Mouse (Mus musculus) embryo, embryonic 10 days (tissue): ENCODE measurements around the gene Kncn.

Experiments used
- DNase-seq: peaks from one replicate; pipeline ENCODE4 v3.0.0-alpha.2; 2015; ENCODE audit warnings: low spot score

Kncn gene

DNA sequence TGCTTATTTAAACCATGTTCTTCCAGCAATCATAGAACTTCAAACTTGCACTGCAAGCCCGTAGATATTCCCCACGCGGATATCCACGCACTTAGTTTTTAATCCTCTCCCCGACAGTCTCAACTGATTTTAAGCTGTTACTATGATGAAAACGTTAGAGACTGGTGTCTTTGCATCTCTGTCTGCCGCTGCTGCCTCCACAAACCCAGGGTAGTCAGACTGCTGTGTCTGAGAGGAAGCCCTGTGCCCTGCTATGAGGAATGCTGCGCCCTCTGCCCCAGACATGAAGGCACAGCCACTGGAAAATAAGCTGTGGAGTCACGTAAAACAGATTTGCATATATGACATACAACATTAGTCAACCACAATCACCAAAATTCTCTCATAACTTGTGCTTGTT lies 5.4 kb upstream of the Kncn start:
- DNase-seq, result no peak

DNA sequence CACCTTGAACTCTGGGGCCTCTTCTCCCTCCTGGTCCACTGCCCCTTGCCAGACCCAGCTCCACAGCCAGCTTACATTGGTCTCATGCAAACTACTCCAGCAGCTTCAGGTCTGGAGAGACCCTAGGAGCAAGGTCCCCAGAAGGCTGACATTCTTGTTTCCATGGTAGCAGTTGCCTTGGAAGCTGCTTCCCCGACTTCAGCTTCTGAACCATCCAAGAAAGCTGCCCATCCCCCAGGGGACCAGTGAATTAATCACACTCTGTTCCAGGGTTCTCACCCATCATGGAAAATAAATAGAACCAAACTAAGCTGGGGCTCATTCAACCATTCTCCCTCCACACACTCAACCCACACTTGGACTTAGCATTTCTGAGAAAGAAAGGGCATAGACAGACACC lies 3.0 kb upstream of the Kncn start:
- peak; percentile 81 for DNase-seq

DNA sequence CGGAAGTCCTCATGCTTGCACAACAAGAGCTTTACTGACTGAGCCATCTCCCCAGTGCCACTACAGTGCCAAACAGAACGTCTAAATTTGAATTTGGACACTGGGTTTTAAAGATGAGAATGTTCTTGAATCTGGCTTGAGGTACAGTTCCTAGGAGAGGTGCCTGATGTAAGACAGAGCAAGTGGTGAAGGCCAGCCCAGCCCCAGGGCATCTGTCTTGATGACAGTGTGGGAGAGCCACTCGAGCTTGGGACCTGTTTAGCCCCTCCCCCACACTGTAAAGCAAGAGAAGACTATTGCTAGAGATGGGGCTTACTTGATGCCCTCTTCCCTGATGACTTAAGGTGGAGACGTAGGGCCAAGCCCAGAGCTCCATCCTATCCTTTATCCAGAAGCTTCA lies 2.0 kb upstream of the Kncn start:
- no peak for DNase-seq

DNA sequence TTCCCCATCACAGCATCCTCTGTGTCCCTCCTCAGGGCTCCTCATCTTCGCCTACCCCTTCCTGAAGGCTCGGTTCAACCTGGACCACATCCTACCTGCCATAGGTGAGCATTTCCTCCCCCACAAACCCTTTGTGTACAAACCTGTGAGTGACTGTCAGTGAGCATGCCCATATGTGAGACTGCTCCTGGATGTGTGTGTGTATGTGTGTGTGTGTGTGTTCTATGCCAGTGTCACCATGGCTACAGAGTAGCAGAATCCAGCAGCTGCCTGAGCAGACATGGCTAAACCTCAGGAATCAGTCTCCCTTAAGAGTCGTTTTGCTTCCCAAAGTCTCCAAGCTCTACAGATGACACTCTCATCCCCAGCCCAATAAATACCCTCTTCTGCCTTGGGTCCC lies 1.6 kb downstream of the Kncn start:
- DNase-seq, result no peak

DNA sequence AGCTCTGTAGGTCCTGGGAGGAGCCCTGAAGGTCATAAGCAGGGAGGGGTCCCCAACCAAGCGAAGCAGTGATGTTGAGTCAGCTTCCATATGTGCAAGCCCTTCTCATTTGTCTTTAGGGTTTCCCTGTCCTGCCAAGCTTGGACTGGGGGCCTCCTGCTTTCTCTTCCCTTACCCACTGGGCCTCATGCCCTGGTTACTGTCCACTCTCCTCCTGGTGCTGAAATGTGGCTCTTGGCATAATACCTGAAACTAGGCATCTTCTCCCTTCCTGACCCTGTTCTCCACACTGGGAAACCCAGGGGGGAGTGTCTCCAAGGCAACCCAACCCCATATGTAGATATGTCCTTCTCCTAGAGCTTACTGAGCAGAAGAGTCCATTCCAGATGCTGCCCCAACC lies 2.7 kb downstream of the Kncn start:
- peak; percentile 53 for DNase-seq

DNA sequence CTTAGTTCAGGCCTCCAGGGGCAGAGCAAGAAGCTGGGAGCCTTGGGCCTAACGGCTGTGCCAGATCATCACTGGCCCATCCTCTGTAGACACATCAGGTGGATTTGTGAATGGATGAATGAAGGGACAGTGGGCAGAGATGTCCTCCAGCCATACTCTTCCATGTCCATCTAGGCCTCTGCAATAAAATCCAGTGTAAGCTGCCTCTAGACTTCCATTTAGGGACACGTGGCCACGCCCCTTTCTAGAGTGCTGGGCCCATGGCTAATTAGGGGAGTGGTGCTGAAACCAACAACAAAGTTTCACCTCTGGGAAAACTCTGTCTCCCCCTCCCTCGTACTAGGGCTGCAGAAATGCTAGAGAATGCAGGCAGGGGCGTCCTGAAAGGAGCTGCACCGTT lies 5.9 kb downstream of the Kncn start:
- DNase-seq, result peak; percentile 58

DNA sequence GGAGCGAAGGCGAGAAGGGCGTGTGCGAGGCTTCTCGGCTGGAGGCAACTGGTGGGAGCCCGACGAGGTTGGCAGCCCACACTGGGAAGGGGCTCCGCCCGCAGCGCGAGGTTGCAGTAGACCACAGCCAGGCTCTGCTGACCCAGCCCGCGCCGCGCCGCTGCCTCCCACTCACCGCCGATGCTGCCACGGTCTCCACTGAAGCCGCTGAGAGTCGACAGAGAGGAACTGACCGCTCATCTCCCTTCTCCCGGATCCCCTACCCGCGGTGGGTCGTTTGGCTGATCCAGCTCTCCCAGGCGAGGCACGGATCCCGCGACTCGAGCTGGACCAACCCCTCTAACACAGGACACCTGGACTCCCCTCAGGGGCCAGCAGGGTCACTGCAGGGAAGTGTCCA lies 6.4 kb downstream of the Kncn start, which contains the start of gene 6430628N08Rik:
6430628N08Rik (plus strand) TSS at position 113 of the 400 bp plus-strand sequence.
- DNase-seq, result peak; percentile 51

DNA sequence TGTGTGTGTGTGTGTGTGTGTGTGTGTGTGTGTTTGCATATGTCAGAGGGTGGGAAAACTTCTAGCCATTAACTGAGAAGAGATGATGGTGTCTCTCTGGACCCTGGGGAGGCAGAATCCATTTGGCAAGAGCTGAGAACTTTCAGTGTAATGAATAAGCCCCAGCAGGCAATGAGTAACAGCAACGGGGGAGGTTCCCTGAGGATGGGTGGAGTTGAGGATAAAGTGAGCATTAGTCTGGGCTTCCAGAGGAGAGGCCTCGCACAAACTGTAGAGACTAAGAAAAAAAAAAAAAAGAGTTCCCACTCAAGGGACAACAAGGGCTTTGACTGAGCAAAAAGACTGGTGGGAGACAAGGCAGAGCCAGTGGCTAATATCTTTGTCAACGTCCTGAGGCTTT lies 10.1 kb downstream of the Kncn start:
- DNase-seq, result no peak

DNA sequence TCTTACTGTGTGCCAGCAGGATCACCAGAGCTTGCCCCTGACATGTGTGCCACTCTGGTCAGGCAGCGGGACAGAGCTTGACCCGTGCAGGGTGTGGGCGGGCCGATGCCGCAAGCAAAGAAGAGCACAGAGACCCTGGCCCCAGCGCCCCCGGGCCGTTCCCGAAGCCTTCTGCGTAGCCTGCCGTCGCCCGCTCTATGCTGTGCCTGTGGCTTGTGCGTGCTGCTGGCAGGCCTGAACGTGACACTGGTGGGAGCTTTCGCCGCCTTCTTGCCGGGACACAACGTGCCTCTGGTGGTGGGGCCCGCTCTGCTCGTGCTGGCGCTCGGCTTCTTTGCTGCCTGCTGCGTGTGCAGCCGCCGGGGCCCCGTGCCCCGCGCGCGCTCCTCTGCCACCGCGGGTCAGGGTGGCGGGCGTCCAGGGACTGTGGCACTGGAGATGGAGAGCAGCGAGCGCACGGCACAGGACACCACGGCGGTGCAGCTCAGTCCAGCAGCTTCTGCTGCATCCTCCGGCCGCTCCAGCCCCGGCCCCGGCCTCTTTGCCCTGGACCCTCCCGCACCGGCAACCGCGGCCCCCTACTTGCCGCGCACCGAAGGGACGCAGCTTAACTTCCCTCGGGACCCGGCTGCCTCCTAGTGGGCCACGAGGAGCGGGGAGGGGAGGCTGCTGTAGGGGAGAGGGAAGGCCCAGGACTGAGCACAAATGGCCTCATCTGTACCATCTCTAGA lies 13.9 kb downstream of the Kncn start:
- DNase-seq, result peak; percentile 75

DNA sequence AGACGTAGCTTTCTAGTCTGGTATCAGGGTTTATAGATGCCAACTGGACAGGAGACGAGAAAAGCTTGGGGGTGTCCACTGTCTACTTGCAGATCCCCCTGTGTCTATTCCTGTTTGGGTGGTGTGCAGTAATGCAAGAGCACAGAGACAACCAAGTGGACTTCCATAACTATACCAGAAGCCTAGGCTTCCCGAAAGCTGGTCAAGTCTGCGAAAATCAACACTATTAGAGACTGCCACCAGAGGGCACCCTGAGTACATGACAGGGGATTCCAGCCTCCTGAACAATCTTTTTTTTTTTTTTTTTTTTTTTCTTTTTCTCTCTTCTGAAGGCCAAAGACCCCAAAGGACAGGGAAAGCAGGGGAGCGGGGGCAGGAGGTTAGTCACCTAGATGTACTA lies 18.6 kb downstream of the Kncn start:
- peak; percentile 89 for DNase-seq

DNA sequence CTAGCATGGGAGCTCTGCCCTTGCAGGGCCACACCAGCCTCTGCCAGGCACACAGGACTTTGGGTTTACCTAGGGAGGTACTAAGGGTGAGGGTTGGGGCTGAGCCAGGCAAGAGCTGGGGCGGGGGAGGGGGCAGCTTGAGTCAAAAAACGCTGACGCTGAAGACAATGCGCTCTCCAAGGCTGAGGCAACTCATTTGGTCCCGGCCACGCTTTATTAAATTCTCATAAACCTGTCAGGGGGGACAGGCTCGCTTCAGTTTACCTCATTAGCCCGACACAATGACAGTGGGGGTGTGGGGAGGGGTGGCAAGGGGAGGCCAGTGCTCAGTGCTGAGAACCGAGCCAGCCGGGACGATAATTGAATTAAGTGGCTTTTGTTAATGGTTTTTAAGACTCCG lies 20.2 kb downstream of the Kncn start:
- peak; percentile 58 for DNase-seq

DNA sequence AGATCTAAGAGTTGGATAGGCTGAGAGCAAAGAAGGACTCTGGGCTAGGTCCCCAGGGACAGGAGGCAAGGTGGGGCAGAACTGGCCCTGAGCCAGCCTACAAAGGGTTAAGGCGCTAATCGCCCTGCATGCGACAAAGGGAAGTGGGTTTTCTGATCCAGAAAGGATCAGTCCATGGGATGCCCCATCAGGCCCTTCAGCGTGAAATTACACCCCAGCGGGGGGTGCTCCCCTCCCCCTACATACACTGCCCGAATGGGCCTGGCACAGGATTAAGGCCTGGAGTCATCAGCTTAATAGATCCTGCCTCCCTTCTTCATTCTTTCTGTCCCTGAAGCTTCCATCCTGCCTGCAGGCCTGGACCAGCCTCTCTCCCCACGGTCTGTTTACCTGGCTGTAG lies 21.5 kb downstream of the Kncn start:
- DNase-seq, result peak; percentile 50

DNA sequence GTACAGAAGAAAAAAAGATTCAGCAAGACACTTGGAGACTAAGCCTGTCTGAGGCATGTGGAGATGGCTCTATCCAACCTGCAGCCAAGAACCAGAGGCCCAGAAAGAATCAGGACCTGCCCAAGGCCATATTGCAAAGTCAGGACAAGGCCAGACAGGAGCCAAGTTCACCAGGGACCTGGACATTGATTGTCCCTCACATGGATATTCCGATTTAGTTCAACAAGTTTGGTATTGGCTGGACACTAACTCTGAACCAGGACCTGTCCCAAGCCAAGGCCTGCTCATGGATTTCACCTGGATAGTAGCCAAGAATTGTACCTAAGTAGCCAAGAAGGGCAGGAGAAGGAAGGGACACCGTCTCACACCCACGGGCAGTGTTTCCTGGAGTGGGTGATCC lies 22.6 kb downstream of the Kncn start:
- DNase-seq, result no peak

DNA sequence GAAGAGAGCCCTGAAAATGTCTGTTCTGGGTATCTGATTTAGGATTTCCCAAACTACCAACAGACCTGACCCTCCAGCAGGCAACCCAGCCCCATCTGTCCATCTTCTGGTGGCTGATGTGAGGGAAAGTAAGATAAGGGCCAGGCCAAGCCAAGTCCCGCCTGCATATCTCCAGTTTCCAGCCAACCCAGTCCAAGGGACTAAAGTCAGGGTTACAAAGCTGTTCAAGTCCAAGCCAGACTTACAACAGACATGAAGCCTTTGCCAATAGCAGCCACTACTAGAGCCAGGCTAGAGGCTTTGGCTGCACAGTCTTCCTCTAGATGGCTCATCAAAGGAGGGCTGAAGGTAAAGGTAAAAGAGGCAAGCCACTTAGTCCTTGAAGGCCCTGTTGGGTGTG lies 23.8 kb downstream of the Kncn start:
- no peak for DNase-seq

DNA sequence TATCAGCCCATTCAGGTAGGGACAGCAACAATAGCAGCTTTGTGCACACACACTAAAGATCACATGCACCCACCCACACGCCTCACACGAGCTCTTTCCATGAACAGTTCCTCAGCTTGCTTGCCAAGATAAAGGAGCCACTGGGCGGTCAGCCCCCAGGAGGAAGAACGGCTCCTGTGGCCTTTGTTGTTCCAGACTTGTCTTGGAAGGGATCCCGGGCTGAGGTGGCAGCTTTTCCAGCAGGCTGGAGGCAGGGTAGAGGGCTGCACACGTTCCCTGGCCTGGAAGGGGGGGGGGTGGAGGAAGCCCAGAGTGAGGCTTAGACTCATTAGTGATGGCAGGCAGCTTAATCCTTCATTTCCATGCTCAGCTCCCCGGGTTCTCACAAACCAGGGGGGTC lies 24.4 kb downstream of the Kncn start:
- DNase-seq, result no peak

DNA sequence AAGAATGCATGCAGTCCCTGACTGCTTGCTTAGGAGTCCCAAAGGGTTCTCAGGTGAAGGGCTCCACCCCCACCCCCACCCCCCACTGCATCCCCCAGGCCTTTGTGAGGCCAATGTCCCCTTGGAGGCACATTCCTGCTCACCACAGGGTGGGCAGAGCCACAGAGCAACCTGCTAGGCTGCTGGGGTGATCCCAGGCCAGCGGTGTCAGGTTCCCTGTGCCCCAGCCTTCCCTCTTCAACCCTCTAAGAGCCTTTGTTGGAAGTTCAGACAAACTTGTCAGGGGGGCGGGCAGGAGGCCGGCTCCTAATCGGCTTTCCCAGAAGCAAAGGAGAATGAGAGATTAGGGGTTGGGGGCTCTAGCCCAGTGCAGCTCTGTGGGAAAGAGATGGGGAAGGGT lies 27.4 kb downstream of the Kncn start:
- peak; percentile 64 for DNase-seq

DNA sequence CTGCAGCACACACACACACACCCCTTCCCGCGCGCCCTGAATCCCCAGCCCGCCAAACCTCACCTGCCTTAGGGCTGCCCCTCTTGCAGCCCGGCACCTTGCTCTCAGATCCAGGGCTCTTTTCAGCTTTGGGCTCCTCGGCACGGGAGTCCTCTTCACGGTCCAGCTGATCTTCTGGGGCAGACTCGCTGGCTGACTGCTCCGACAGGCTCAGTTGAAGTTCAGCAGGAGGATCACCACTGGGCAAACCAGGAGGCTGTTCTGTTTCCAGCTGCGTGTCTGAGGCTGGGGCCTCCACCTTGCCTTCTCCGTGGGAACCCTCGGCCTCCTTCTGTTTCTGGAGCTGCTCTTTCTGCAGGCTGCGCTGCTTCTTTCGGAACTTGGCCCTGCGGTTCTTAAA lies 35.7 kb downstream of the Kncn start:
- no peak for DNase-seq

DNA sequence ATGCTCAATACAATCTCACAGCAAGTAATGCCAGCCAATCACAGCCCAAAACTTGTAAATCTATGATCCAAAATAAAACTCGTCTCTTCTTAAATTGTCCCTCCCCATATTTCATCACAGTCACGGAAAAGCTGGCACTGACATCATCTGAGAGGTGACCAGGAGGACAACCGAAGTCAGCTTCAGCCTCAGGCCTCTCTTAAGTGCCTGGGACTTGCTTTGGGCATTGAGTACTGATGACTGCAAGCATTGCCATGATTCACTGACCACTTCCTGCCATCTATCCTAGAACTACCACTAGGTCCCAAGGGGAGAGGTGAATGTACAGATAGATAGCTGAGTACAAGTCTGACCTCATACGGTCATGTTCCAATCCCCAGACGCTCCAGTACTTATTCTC lies 38.5 kb downstream of the Kncn start:
- DNase-seq, result no peak

DNA sequence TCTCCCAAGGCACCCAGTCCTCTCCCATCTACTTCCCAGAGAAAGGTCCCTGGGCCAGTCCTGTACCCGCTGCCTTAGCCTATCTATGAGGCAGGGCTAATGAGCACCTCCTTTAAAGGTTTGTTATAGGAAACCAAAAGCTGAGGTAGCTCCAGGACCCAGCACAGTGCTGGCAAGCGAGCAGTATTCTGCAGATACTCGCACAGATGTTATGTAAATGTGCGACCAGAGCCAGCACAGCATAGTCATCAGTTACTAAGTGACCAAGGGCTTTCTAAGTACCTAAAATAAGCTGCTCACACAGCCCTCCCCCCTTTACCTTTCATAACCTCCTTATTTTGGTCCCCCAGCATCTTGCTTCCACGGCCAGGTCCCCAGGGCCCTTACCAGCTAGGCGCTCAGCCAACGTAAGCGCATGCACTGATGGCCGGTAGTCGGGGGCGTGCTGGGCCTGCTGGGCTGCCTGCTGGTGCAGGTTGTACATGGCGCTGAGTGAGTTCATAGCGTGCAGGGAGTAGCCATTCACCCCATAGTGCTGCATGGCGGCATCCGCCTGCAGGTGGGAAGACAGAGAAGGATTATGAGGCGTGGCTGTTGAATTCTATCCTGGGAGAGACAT lies 39.2 kb downstream of the Kncn start:
- DNase-seq, result no peak

DNA sequence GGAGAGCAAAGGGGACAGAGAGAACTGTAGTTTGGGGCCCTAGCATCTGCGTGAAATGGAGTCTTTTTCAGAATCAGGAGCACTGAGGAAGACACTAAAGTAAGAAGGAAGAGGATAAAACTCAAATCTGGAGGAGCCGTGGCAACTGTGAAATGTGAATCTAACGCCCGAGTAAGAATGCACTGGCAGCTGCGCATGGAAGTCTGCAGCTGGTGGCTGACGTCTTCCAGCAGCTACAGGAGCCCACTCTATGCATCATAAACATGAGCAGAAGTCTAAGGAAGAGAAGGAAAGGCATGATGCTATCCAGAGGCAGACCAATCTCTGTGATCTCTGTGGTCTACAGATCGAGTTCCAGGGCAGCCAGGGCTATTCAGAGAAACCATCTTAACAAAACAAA lies 43.4 kb downstream of the Kncn start:
- DNase-seq, result no peak

DNA sequence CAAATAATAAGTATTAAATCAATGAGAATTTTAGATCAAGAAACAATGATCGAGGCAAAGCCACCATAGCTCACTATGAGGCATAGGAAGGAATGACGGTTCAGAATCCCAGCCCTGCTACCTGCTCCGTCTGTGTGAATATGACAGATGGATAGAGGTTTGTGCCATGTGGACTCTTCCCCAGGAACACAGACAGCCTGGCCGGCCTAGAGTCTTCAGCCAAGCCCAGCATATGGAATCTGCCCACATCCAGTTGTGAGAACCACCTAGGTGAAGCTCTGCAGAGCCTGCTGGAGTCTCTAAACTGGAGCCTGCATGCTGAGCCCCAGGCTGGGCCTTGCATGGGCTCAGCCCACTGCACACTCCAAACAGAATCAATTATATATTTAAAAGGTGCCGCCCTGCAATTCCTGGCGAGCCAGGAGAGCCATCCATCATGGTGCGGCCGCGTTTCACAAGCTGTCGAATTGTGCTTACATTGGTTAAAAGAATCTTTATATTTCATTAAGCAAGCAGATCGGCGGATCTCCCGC lies 47.4 kb downstream of the Kncn start:
- DNase-seq, result no peak

DNA sequence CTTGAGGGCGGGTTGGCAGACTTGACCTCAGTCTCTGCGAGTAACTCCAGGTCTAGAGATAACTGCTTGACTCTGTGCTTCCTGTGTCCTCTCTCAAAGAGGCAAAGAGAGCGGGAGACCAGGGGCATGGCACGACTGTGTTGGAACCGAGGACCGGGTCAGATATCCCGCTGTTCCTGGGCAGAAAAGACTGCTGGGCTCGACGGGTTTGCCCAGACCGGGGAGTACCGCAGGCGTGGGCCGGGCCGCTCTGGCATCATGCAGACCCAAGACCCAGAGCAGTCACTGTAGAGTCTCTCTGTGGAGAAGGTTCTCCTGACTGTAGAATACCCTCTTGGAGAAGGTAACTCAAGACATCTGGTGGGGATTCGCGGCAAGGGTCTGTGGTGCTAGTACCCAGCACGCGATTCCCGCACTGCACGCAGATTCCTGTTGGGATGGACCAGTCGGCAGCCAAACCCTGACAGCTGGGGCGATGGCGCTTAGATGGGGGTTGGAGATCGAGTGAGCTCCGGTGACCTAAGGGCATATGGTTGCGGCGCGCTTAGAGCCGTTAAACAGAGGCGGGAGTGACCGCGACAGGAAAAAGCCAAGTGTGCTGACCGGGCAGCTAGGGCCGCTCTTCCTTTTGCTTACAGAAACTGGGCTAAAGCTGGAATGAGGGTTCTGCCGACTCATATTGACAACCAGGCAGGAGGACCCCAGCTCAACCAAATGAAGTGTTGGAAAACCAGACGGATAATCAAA lies 51.8 kb downstream of the Kncn start:
- peak; percentile 65 for DNase-seq

DNA sequence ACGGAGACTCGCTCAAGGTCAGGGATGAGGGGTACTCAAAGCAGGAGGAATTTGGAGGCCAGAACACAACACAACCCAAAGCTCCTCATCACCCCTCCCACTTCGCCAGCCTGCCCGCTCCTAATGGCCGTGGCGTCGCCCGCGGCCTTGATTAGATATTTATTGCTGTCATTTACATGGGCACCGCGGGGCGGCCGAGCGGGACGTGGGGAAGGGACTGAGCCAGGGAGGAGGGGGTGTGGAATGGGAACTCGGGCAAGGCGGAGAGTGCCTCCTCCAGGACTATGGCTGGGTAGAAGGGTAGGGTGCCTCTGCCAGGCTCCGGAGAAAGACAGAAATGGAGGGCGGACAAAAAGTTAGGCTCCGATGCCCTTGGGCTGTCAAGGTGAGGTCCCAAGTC lies 52.4 kb downstream of the Kncn start:
- peak; percentile 23 for DNase-seq
